Mouse (Mus musculus) T-helper 2 cell (primary cell): ENCODE data around the gene Maats1.

Source experiments
- in situ Hi-C: fragments of 300-600 bp; cut with MboI, MseI; formaldehyde crosslinking; loops from one replicate; pipeline ENCODE4 v1.15.1; 2025; ENCODE audit warnings: high pct_unique_total_duplicates

Maats1 gene

GRCm38 (mm10) chr16:38341396-38342324, at the start of gene Maats1:
Gene Maats1, minus strand, starts transcription at chr16:38342143.
- in situ Hi-C loops, result no loop called here

GRCm38 (mm10) chr16:38390322-38390721, 48.4 kb upstream of the Maats1 start:
- in situ Hi-C loops, result no loop called here

DNA sequence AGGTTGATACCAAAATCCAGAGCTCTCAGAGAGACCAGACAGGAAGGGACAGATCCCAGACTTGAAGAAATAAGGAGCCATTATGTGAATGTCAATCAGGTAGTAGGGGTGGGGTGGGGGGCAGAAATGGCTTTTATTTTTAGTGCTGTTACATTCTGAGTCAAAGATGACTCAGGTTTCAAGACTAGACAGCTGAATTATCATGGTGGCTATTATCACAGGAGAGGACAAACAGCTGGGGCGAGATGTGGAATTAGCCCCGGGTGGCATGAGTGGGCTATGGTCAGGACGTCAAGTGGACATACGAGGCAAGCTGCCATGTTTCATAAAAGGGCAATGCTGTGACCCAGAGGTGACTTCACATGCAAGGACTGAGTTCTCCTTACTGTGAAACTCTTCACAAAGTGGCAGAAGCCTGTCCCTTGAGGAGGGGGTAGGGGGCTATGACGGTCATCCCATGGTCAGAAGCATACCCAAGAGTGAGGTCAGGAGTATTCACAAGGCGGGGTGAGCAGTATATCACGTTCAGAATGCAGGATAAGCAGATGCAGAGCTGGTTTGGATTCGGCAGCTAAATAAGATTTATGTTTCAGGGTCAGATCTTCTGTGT, 47.4 kb upstream of the Maats1 start:
- in situ Hi-C loops, result no loop called here

- in situ Hi-C loops, result no loop called here
Observed at GRCm38 (mm10) chr16:38388757-38389156, 46.8 kb upstream of the Maats1 start.

- in situ Hi-C loops, result no loop called here
Observed at GRCm38 (mm10) chr16:38387389-38387788, 45.4 kb upstream of the Maats1 start.

- in situ Hi-C loops, result no loop called here
Observed at GRCm38 (mm10) chr16:38385700-38386099, 43.8 kb upstream of the Maats1 start.

- in situ Hi-C loops, result no loop called here
Observed at GRCm38 (mm10) chr16:38385184-38385634, 43.3 kb upstream of the Maats1 start.

GRCm38 (mm10) chr16:38383683-38384082, 41.7 kb upstream of the Maats1 start:
- in situ Hi-C loops, result no loop called here

DNA sequence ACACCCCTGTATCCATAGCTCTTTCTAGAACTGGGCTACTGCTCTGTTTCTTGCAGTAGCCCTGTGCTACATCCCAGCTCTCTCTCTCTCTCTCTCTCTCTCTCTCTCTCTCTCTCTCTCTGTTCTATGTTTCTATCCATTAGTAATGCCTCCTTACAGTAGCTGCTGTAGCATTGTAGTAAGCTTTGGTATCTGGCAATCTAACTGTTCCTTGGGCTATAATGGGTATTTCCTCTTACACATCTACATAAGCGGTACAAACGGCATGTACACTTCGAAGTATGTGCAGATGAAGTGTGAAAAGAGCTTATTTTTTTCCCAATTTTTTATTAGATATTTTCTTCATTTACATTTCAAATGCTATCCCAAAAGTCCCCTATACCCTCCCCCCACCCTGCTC, 38.0 kb upstream of the Maats1 start:
- in situ Hi-C loops, result no loop called here

DNA sequence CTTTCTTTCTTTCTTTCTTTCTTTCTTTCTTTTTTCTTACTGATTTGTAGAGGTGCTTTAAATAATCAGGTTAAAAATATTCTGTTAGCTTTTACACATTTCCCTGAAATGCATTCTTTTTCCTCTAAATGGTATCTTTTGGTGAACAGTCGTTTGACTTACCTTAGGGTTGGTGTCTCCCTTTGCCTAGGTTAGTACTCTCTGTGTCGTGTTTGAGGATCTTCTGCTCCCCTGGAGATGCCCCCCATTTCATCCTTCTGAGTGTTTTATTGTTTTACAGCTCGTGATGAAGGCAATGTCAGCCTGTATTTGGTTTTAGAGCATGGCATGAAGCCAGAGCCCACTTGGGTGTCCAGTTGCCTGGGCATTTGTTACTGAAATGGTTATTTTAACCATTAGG, 37.5 kb upstream of the Maats1 start:
- in situ Hi-C loops, result no loop called here

- in situ Hi-C loops, result no loop called here
Observed at GRCm38 (mm10) chr16:38379088-38379487, 37.1 kb upstream of the Maats1 start.

DNA sequence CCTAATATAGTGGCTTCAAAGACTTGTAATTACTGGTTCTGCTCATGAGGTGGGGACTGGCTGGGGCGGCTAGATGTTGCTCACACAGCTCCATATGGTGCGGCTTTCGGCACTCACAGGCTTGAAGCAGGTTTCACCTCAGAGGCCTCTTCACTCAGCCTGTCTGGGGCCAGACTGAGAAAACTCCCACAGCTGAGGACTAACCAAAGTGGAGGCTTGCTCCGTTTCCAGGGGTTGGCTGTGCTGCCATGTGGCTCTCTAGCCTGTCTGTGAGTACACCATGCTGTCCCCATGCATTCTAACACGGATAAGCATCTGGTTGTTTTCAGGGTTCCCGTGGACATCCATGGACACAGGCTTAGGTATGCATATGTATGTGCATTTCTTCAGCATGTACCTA, 36.6 kb upstream of the Maats1 start:
- in situ Hi-C loops, result no loop called here

DNA sequence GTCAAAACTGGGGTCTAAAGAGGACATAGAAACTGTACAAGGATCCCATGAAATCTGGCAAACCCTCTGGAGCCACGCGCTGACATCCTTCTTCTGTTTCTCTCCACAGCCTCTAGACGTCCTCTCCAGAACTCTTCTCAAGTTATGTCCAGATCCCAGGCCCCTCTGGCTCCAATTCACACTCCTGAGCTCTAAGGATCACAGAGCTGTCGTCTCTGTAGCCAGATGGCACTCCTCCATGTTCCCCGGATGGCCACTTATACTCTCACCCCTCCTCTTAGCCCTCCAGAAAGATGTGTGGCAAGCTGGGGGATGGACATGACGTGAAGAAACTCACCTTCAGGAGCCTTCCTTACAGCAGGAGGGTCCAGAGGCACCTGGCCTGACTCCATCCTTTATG, 35.6 kb upstream of the Maats1 start:
- in situ Hi-C loops, result no loop called here

GRCm38 (mm10) chr16:38376841-38377249, 34.9 kb upstream of the Maats1 start:
- in situ Hi-C loops, result no loop called here

DNA sequence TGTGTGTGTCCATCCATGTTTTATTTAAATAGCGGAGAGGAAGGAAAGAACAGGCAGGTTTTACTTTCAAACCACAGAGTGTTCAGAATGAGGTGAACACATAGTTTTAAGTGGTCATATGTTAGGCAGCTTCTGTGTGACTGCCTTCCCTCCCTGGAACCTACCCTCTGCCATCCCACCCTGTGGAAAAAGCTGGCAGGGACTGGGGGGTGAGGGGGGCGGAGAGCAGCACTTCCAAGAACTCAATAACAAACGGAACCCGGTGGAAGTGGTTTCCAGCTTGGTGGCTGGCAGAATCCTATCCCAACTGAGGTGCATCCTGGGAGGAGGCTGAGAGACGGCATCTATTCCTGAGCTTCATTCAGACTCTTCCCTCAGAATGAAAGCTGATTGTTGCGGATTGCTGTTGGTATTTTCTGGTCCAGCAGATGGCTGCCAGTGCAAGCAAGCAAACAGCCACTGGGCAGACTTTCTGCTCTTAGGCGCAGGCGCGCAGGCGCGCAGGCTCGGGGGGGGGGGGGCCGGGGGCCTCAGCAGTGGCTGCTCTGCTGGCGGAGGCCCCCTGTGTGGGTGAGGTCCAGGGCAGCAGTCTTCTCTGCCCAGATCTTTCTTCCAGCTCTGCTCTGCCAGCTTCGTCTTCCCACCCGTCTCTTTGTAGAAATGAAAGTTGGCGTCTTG, 34.4 kb upstream of the Maats1 start:
- in situ Hi-C loops, result no loop called here

DNA sequence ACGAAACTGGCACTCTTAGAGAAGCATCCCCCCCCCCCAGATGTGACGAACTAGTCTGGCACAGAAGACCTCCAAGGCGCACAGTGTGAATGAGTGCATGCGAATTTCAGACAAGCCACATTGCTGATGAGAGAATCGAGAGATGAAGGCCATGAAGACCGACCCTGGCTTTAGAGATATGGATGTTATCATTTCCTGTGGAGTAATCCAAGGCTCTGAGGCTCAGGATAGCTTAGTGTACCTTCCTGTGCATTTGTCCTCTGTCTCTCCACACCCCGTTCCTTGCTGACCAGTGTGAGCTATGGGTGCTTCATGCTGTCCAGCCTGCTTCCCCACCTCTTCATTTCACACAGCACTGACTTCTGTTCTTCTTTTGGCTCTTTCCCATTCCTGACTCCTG, 33.2 kb upstream of the Maats1 start:
- in situ Hi-C loops, result no loop called here

- in situ Hi-C loops, result no loop called here
Observed at GRCm38 (mm10) chr16:38374379-38375140, 32.6 kb upstream of the Maats1 start.

GRCm38 (mm10) chr16:38373941-38374340, 32.0 kb upstream of the Maats1 start:
- in situ Hi-C loops, result no loop called here

- in situ Hi-C loops, result no loop called here
Observed at GRCm38 (mm10) chr16:38373439-38373838, 31.5 kb upstream of the Maats1 start.

- in situ Hi-C loops, result no loop called here
Observed at GRCm38 (mm10) chr16:38372876-38373275, 30.9 kb upstream of the Maats1 start.

- in situ Hi-C loops, result no loop called here
Observed at GRCm38 (mm10) chr16:38371705-38372296, 29.9 kb upstream of the Maats1 start.
